Mouse (Mus musculus) bone marrow, adult 2 months (tissue): ENCODE measurements at regions not wholly inside any gene's neighbourhood (a gene's known extent, or its start where the extent isn't known, plus 50 kb on each side); places are given as distances from the start of the nearest gene placed in this dataset.

Experiments used
- H3K27ac ChIP-seq: fragments of 200-500 bp; 2 replicates; pipeline ENCODE4 v1.5.1; 2012; ENCODE audit warnings: low read depth, mild to moderate bottlenecking, control low read depth, inconsistent platforms, low read length; ENCODE audit not compliant: control insufficient read depth, poor library complexity, insufficient read depth
- H3K4me1 ChIP-seq: fragments of 200-500 bp; 2 replicates; pipeline ENCODE4 v1.6.1; 2011; ENCODE audit warnings: low read length; ENCODE audit not compliant: control insufficient read depth, insufficient read depth
- H3K4me3 ChIP-seq: fragments of 200-500 bp; replicated peaks from 2 replicates; pipeline ENCODE3; 2011; ENCODE audit warnings: mild to moderate bottlenecking, low read depth, low read length, control low read depth; ENCODE audit not compliant: control insufficient read depth
- CTCF ChIP-seq: fragments of 200-500 bp; IDR thresholded peaks from 2 replicates; pipeline ENCODE4 v1.5.1; 2011; ENCODE audit warnings: low read length, control low read depth; ENCODE audit not compliant: control insufficient read depth, insufficient read depth
- POLR2A ChIP-seq: fragments of 200-500 bp; IDR thresholded peaks from 2 replicates; pipeline ENCODE4 v1.6.1; 2011; ENCODE audit warnings: low read depth, mild to moderate bottlenecking, control low read depth, low read length, borderline replicate concordance; ENCODE audit not compliant: control insufficient read depth
- WGBS: fragments of 180-500 bp; shearing (Covaris S2); methylation state at CpG from one replicate; pipeline ENCODE4 v1.1.7; 2018; 5-methylcytosine and 5-hydroxymethylcytosine counted together

DNA sequence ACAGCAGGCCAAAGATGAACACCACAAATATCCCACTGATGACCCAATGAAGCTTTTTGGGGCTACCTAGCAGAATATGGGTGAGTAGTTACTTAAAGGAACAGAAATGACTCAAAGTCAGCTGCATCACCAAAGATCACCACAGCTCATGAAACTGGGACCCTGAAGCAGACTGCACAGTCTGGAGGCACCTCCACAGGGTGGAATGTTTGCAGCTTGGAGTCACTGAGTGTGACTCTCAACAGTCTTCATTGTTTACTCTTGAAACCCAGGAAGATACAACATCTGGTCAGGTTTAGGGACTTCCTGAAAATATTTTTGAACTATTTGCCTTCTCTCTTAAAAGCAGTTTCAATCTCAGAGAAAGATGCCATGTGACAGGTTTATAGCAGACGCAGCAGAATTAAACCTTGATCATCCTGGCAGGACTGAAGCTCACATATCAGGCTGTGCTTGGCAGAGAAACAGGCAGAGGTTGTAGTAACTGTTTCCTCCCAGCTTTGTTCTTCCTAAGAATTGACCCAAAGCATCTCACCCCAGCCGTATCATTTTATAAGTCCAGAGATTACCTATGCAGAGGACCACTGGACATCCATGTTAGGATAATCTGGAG is 944.1 kb upstream of the Adgrl4 start:
- 81% methylated on average over 2 of the region's 2 CpGs for WGBS
- H3K4me3 ChIP-seq, result no peak overlapping the region
- no peaks in the 10 kb centered on the region for H3K4me1 ChIP-seq
- H3K27ac ChIP-seq, result no peak overlapping the region
- TF ChIP-seq POLR2A, result no peak
- no peak for TF ChIP-seq CTCF

DNA sequence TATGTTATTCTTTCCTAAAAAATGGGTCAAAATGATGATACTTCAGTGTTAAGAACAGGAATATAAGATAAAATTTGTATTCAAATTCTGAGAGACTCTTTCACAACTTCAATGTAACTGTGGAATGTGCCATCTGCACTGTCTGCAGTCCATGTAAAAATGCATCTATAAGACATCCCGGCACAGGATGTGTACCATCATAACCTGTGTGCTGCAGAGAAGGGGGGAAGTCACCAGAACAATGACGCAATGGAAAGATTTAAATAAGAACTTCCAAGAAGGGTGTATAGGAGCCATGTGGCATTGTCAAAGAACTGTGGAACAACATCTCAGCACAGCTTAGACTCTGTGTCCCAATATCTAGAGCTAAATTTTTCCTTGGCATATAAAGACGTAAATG is 906.7 kb upstream of the Adgrl4 start:
- WGBS, result 82% methylated on average over 3 of the region's 3 CpGs
- no peaks in the 10 kb centered on the region for H3K4me1 ChIP-seq
- H3K4me3 ChIP-seq, result no peak overlapping the region
- H3K27ac ChIP-seq, result no peak overlapping the region
- TF ChIP-seq CTCF, result no peak
- TF ChIP-seq POLR2A, result no peak

GRCm38 (mm10) chr3:150543118-150543517 is 894.6 kb upstream of the Adgrl4 start:
- 60% methylated on average over 5 of the region's 5 CpGs for WGBS
- Histone ChIP-seq H3K27ac (no peak overlapping the region), H3K4me3 (no peak overlapping the region), H3K4me1 (no peaks in the 10 kb centered on the region)
- TF ChIP-seq POLR2A, result no peak
- TF ChIP-seq CTCF, result no peak

- H3K4me1 ChIP-seq, result no peaks in the 10 kb centered on the region
- no peak overlapping the region for H3K27ac ChIP-seq
- TF ChIP-seq POLR2A (no peak), CTCF (no peak)
- no peak overlapping the region for H3K4me3 ChIP-seq
- WGBS, result 74% methylated on average over 1 of the region's 1 CpGs
These were observed 849.2 kb upstream of the Adgrl4 start for GRCm38 (mm10) chr3:150588474-150588873.

GRCm38 (mm10) chr3:150590978-150591377 is 846.7 kb upstream of the Adgrl4 start:
- no peaks in the 10 kb centered on the region for H3K4me1 ChIP-seq
- WGBS, result 78% methylated on average over 2 of the region's 2 CpGs
- no peak overlapping the region for H3K4me3 ChIP-seq
- TF ChIP-seq POLR2A (no peak), CTCF (no peak)
- no peak overlapping the region for H3K27ac ChIP-seq

DNA sequence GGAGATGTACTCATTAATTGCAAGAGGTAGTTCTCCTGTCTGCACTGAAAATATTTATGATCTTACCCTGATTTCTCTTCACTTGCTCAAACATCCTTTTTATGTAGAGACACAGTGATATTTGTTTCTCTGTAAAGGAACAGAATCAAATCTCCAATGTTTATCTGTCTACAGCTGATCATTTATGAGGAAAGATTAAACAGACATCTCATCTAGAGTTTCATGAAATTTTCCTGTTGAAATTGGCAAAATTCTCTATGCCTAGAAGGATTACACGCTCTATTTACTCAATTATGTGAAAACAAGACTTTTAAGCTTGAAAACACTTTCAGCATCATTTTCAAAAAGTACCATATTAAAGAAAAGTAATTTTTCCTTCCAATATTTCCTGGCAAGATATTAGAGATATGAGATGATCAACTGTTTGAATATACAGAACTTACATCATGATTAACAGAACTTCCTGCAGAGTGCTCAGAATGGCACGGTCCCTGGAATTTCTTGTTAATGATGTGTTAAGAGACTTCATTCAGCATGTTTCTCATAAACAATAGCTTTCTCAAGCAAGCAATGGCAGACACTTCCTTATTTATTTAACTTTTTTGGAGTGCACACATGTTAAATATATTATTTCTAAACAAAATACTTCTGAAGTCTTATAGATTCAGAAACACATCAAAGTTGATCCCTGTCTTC is 834.1 kb upstream of the Adgrl4 start:
- WGBS, result 64% methylated on average over 2 of the region's 2 CpGs
- Histone ChIP-seq H3K27ac (no peak overlapping the region), H3K4me1 (no peaks in the 10 kb centered on the region), H3K4me3 (no peak overlapping the region)
- TF ChIP-seq POLR2A (no peak), CTCF (no peak)

- peak overlapping the region; percentile 20 for H3K4me3 ChIP-seq
- TF ChIP-seq CTCF, result no peak
- no peak for TF ChIP-seq POLR2A
- H3K27ac ChIP-seq, result no peak overlapping the region
- 28% methylated on average over 15 of the region's 15 CpGs for WGBS
- no peaks in the 10 kb centered on the region for H3K4me1 ChIP-seq
These were observed 827.0 kb upstream of the Adgrl4 start for GRCm38 (mm10) chr3:150610681-150611101.

- Histone ChIP-seq H3K4me3 (no peak overlapping the region), H3K4me1 (no peaks in the 10 kb centered on the region), H3K27ac (no peak overlapping the region)
- no peak for TF ChIP-seq POLR2A
- no peak for TF ChIP-seq CTCF
- whole genome bisulfite sequencing, result 79% methylated on average over 3 of the region's 3 CpGs
These were observed 800.1 kb upstream of the Adgrl4 start for GRCm38 (mm10) chr3:150637544-150637943.

GRCm38 (mm10) chr3:150640004-150640676 is 797.5 kb upstream of the Adgrl4 start:
- no peak overlapping the region for H3K27ac ChIP-seq
- WGBS, result 82% methylated on average over 8 of the region's 8 CpGs
- TF ChIP-seq POLR2A (no peak), CTCF (no peak)

More at GRCm38 (mm10) chr3:150640004-150640676, 797.5 kb upstream of the Adgrl4 start:
- Histone ChIP-seq H3K4me3 (no peak overlapping the region), H3K4me1 (no peaks in the 10 kb centered on the region)
